ENCODE assay signal across 8 mouse cellular contexts in the genomic region with DNA sequence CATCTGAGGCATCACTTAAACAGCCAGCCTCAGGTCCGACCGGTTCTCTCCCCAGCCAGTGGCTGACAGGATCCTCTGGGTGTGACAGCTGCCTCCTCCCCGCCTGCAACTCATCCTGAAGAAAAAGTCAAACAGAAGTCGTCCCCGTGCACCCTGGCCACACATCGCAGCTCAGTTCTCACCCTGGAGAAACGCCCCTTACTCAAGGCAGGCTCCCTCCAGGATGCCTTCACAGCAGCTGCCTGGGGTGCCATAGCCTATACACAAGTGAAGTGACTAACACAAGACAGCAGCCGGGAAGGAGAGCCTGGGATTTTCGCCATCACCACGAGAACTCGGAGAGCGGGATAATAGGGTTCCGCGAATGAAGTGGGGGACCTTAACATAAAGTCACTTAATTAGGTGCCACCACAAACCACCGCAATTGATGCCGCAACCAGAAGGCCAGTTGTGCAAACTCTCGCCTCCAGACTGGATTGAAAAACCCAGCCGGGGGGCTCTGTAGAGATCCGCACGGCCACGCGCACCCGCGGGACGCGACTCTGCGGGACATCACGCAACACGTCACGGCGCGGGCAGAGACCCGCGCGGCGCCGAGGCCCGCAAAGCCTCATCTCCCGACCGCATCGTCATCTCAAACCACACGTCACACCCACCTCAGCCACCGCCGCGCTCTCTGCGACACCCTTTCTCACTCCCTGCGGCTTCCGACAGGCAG. TPM values are rescaled to one million over a fixed set of nuclear protein-coding genes. Genes with fewer than 3 reads are reported as not detected.
DNase-seq lines count a peak whose midpoint lies in the region; ATAC-seq and TF ChIP-seq lines count a peak whose summit lies in the region.

No protein-coding gene starts in this region.

- peak overlapping the region; percentile 68 for H3K4me3 ChIP-seq in kidney, adult 2 months (ENCODE audit: insufficient read depth, low read depth, low read length)
- peak overlapping the region; percentile 95 for H3K4me3 ChIP-seq in forebrain, embryonic 14.5 days (ENCODE audit: low read depth, low read length)
- H3K4me3 ChIP-seq in limb, embryonic 11.5 days (ENCODE audit: low read depth, low read length): peak overlapping the region; percentile 61
- peak overlapping the region; percentile 99 for H3K4me3 ChIP-seq in midbrain, embryonic 15.5 days

- peak overlapping the region; percentile 93 for H3K9ac ChIP-seq in forebrain, embryonic 14.5 days (ENCODE audit: low read length)
- H3K9ac ChIP-seq in limb, embryonic 11.5 days (ENCODE audit: low read length): peak overlapping the region; percentile 75
- H3K9ac ChIP-seq in midbrain, embryonic 15.5 days: peak overlapping the region; percentile 95

- WGBS in kidney, adult 2 months: under 1% methylated on average over 48 of the region's 48 CpGs
- under 1% methylated on average over 48 of the region's 48 CpGs for WGBS in forebrain, embryonic 14.5 days
- under 1% methylated on average over 43 of the region's 48 CpGs for WGBS in limb, embryonic 11.5 days
- WGBS in midbrain, embryonic 15.5 days: under 1% methylated on average over 48 of the region's 48 CpGs

- no peak overlapping the region for H3K27ac ChIP-seq in kidney, adult 2 months (ENCODE audit: insufficient read depth, low read depth, low read length)
- H3K27ac ChIP-seq in forebrain, embryonic 14.5 days (ENCODE audit: low read depth, low read length): peak overlapping the region; percentile 84
- H3K27ac ChIP-seq in limb, embryonic 11.5 days (replicated peaks; ENCODE audit: low read depth, low read length): no peak overlapping the region
- peak overlapping the region; percentile 93 for H3K27ac ChIP-seq in midbrain, embryonic 15.5 days

- no peaks in the 10 kb centered on the region for H3K9me3 ChIP-seq in forebrain, embryonic 14.5 days (replicated peaks; ENCODE audit: control insufficient read depth, low read length)
- no peaks in the 10 kb centered on the region for H3K9me3 ChIP-seq in limb, embryonic 11.5 days (ENCODE audit: control insufficient read depth, low read length)
- no peaks in the 10 kb centered on the region for H3K9me3 ChIP-seq in midbrain, embryonic 15.5 days

- no peak for TF ChIP-seq POLR2A in kidney, adult 2 months (IDR thresholded peaks at IDR 0.05; ENCODE audit: low read depth, low read length)

- no peak for DNase-seq in kidney, adult 2 months
- DNase-seq in kidney, postnatal 4 days: no peak
- DNase-seq in CD4-positive, CD25-positive, alpha-beta regulatory T cell, adult 2 months (ENCODE audit: low read depth, low spot score): peak; percentile 38
- DNase-seq in ZHBTc4 (ENCODE audit: low read depth, low spot score): peak; percentile 57
- DNase-seq in forebrain, embryonic 14.5 days (ENCODE audit: low spot score): no peak
- DNase-seq in limb, embryonic 11.5 days (ENCODE audit: low spot score): no peak
- DNase-seq in ovary, postnatal 14 days (ENCODE audit: low spot score): no peak

- peak; percentile 80 for ATAC-seq in forebrain, embryonic 14.5 days
- ATAC-seq in limb, embryonic 11.5 days (ENCODE audit: insufficient number of reproducible peaks, low FRiP score, low TSS enrichment, low read depth): no peak; the same call in 1 of the 2 replicates
- peak; percentile 88 for ATAC-seq in midbrain, embryonic 15.5 days (replicated peaks)

- TF ChIP-seq CTCF in kidney, adult 2 months (conservative IDR thresholded peaks at IDR 0.05; ENCODE audit: insufficient read depth, insufficient read length, low read depth, low read length): no peak

- H3K4me2 ChIP-seq in forebrain, embryonic 14.5 days (ENCODE audit: low read length): peak overlapping the region; percentile 95
- peak overlapping the region; percentile 92 for H3K4me2 ChIP-seq in limb, embryonic 11.5 days (ENCODE audit: low read depth, severe bottlenecking)
- peak overlapping the region; percentile 88 for H3K4me2 ChIP-seq in midbrain, embryonic 15.5 days

- no peaks in the 10 kb centered on the region; the same call in 1 of the 2 replicates for H3K36me3 ChIP-seq in kidney, adult 2 months (ENCODE audit: control insufficient read depth, insufficient read depth, low read length)
- peaks cover 6% of the 10 kb centered on the region; the same call in 1 of the 2 replicates for H3K36me3 ChIP-seq in forebrain, embryonic 14.5 days (ENCODE audit: control insufficient read depth, insufficient read depth, low read length)
- peaks cover 7% of the 10 kb centered on the region; the same call in 1 of the 2 replicates for H3K36me3 ChIP-seq in limb, embryonic 11.5 days (ENCODE audit: control insufficient read depth, insufficient read depth, low read length)
- H3K36me3 ChIP-seq in midbrain, embryonic 15.5 days (replicated peaks): peaks cover 5% of the 10 kb centered on the region; the same call in 1 of the 2 replicates

- H3K27me3 ChIP-seq in kidney, adult 2 months (replicated peaks; ENCODE audit: control insufficient read depth, insufficient read depth, low read length): no peaks in the 10 kb centered on the region
- H3K27me3 ChIP-seq in forebrain, embryonic 14.5 days (replicated peaks; ENCODE audit: control insufficient read depth, insufficient read depth, low read length): no peaks in the 10 kb centered on the region
- H3K27me3 ChIP-seq in limb, embryonic 11.5 days (ENCODE audit: control insufficient read depth, insufficient read depth, low read length): no peaks in the 10 kb centered on the region
- no peaks in the 10 kb centered on the region for H3K27me3 ChIP-seq in midbrain, embryonic 15.5 days (replicated peaks)

- H3K4me1 ChIP-seq in kidney, adult 2 months (ENCODE audit: control insufficient read depth, insufficient read depth, low read length): peaks cover 6% of the 10 kb centered on the region; the same call in 1 of the 2 replicates
- H3K4me1 ChIP-seq in forebrain, embryonic 14.5 days (ENCODE audit: control insufficient read depth, insufficient read depth, low read length): peaks cover 9% of the 10 kb centered on the region
- peaks cover 6% of the 10 kb centered on the region; the same call in 1 of the 2 replicates for H3K4me1 ChIP-seq in limb, embryonic 11.5 days (ENCODE audit: control insufficient read depth, insufficient read depth, low read length)
- peaks cover 17% of the 10 kb centered on the region for H3K4me1 ChIP-seq in midbrain, embryonic 15.5 days

RNA-seq across cellular contexts. Expression of a gene that starts 0.5 kb away (rescaled TPM):
- 10.4 and 10.5 TPM in 2 replicates for polyA plus RNA-seq in kidney, adult 2 months (2012; rRNA removed)
- polyA plus RNA-seq in forebrain, embryonic 14.5 days (2014; fragmentation: Nextera tagmentation; extraction: Ambion mirVana): 17.1 and 20.2 TPM in 2 replicates
- 16.8 and 17.1 TPM in 2 replicates for polyA plus RNA-seq in limb, embryonic 11.5 days (2014; fragmentation: Nextera tagmentation; extraction: Ambion mirVana)
- 31.3 and 39.0 TPM in 2 replicates for polyA plus RNA-seq in midbrain, embryonic 15.5 days (2015; fragmentation: Nextera tagmentation; extraction: Ambion mirVana)

RNA-seq across cellular contexts. Expression of a gene that starts 30.2 kb away (rescaled TPM):
- polyA plus RNA-seq in kidney, adult 2 months (2012; rRNA removed): not detected in 2 replicates
- polyA plus RNA-seq in forebrain, embryonic 14.5 days (2014; fragmentation: Nextera tagmentation; extraction: Ambion mirVana): 6.7 and 7.3 TPM in 2 replicates
- polyA plus RNA-seq in limb, embryonic 11.5 days (2014; fragmentation: Nextera tagmentation; extraction: Ambion mirVana): 0.13 TPM in 1 of 2 replicates, not detected in the other
- polyA plus RNA-seq in midbrain, embryonic 15.5 days (2015; fragmentation: Nextera tagmentation; extraction: Ambion mirVana): 3.7 and 6.3 TPM in 2 replicates

RNA-seq across cellular contexts. Expression of a gene that starts 30.4 kb away (rescaled TPM):
- polyA plus RNA-seq in kidney, adult 2 months (2012; rRNA removed): 21.0 and 25.2 TPM in 2 replicates
- 56.4 and 61.1 TPM in 2 replicates for polyA plus RNA-seq in forebrain, embryonic 14.5 days (2014; fragmentation: Nextera tagmentation; extraction: Ambion mirVana)
- 83.9 and 91.7 TPM in 2 replicates for polyA plus RNA-seq in limb, embryonic 11.5 days (2014; fragmentation: Nextera tagmentation; extraction: Ambion mirVana)
- polyA plus RNA-seq in midbrain, embryonic 15.5 days (2015; fragmentation: Nextera tagmentation; extraction: Ambion mirVana): 64.8 and 67.0 TPM in 2 replicates

Comparison
In these comparisons a context has a peak if more than half of its experiments do, and no peak if none do; other contexts are left out.
1. DNase-seq: peak in CD4-positive, CD25-positive, alpha-beta regulatory T cell, adult 2 months (single experiment) and ZHBTc4 (single experiment); none in kidney, adult 2 months (single experiment), kidney, postnatal 4 days (0 of 2), forebrain, embryonic 14.5 days (single experiment), limb, embryonic 11.5 days (single experiment) and ovary, postnatal 14 days (single experiment).
2. H3K27ac ChIP-seq: peak in forebrain, embryonic 14.5 days (single experiment) and midbrain, embryonic 15.5 days (single experiment); none in kidney, adult 2 months (single experiment) and limb, embryonic 11.5 days (single experiment).
3. Peak in every context shown above with its lines, with median percentiles within 50 percentile points of each other: H3K4me3 ChIP-seq, H3K4me2 ChIP-seq and H3K9ac ChIP-seq.